In genomic region chr15:68004798-68005197, GRCm38 (mm10) we compare ENCODE assay signal across 13 mouse cellular contexts.
"Had no signal": no experiment of that assay in that cellular context is flagged by ENCODE, and none has a peak within 500 bp of the region (broad histone marks: within the 10 kb centered on the region; RNA-seq: fewer than 3 reads in every experiment).

No protein-coding gene starts in this region.

- H3K9ac ChIP-seq: kidney, embryonic 15.5 days; liver, embryonic 15.5 days had no signal

- H3K4me2 ChIP-seq: kidney, embryonic 15.5 days; liver, embryonic 11.5 days; liver, embryonic 15.5 days had no signal

- H3K36me3 ChIP-seq: kidney, embryonic 15.5 days; limb, embryonic 10.5 days; liver, embryonic 15.5 days had no signal

- H3K4me3 ChIP-seq: kidney, embryonic 15.5 days; left cerebral cortex, adult 2 months; limb, embryonic 10.5 days; liver, embryonic 15.5 days had no signal

- H3K27ac ChIP-seq: kidney, embryonic 15.5 days; left cerebral cortex, adult 2 months; limb, embryonic 10.5 days; liver, embryonic 15.5 days; stomach, postnatal 0 days had no signal

- H3K27me3 ChIP-seq: kidney, embryonic 15.5 days; liver, embryonic 15.5 days had no signal

- H3K4me1 ChIP-seq: kidney, embryonic 15.5 days; limb, embryonic 10.5 days; liver, embryonic 15.5 days had no signal

- DNase-seq: kidney, adult 2 months; kidney, postnatal 14 days; lung, adult 2 months; lung, postnatal 36 days; midbrain, embryonic 14.5 days; thymus, postnatal 4 days had no signal

- ATAC-seq: lung, postnatal 0 days had no signal

- H3K9me3 ChIP-seq: kidney, embryonic 15.5 days; limb, embryonic 10.5 days; liver, embryonic 15.5 days had no signal
